Mouse (Mus musculus) mouse trophoblast stem cell (cell line): Measurements from ENCODE around the gene Tspan10.

Experiments
- in situ Hi-C, 2 experiments: fragments of 300-500 bp; cut with MseI, MboI; formaldehyde crosslinking; loops; 2 replicates in 1 of 2; 3 replicates in 1 of 2; pipeline ENCODE4 v1.15.1; 2025

Gene Tspan10

GRCm38 (mm10) chr11:120455413-120455812 lies 13.0 kb downstream of the Tspan10 start:
- in situ Hi-C loops, result no loop called here

GRCm38 (mm10) chr11:120457370-120457769 lies 14.9 kb downstream of the Tspan10 start:
- in situ Hi-C loops, result no loop called here

GRCm38 (mm10) chr11:120457772-120458751 lies 15.6 kb downstream of the Tspan10 start, which contains the start of the genes Oxld1 and Ccdc137:
TSS of gene Oxld1 (minus strand) at chr11:120458068.
TSS of gene Ccdc137 (plus strand) at chr11:120458115.
- in situ Hi-C loops, result no loop called here

GRCm38 (mm10) chr11:120458847-120459597 lies 16.6 kb downstream of the Tspan10 start:
- in situ Hi-C loops, result no loop called here

GRCm38 (mm10) chr11:120463536-120463935 lies 21.1 kb downstream of the Tspan10 start:
- in situ Hi-C loops, result no loop called here

GRCm38 (mm10) chr11:120464365-120464764 lies 21.9 kb downstream of the Tspan10 start:
- in situ Hi-C loops, result no loop called here

- in situ Hi-C loops, result no loop called here
Observed at GRCm38 (mm10) chr11:120465521-120465920, 23.1 kb downstream of the Tspan10 start.

- in situ Hi-C loops, result no loop called here
Observed at GRCm38 (mm10) chr11:120467051-120467735, 24.7 kb downstream of the Tspan10 start, which contains the start of gene Arl16. TSS of gene Arl16 (minus strand) at chr11:120467607.

GRCm38 (mm10) chr11:120467736-120468092 lies 25.3 kb downstream of the Tspan10 start:
- in situ Hi-C loops, result no loop called here

- in situ Hi-C loops, result no loop called here
Observed at GRCm38 (mm10) chr11:120472052-120472451, 29.6 kb downstream of the Tspan10 start.

GRCm38 (mm10) chr11:120483448-120483934 lies 41.0 kb downstream of the Tspan10 start:
- in situ Hi-C loops, result no loop called here

GRCm38 (mm10) chr11:120484265-120484981 lies 42.0 kb downstream of the Tspan10 start, which contains the start of gene Mrpl12:
TSS of gene Mrpl12 (plus strand) at chr11:120484613.
- in situ Hi-C loops, result no loop called here

GRCm38 (mm10) chr11:120485251-120485650 lies 42.8 kb downstream of the Tspan10 start:
- in situ Hi-C loops, result no loop called here

- in situ Hi-C loops, result no loop called here
Observed at GRCm38 (mm10) chr11:120488516-120488915, 46.1 kb downstream of the Tspan10 start.

GRCm38 (mm10) chr11:120489054-120489761 lies 46.8 kb downstream of the Tspan10 start:
- in situ Hi-C loops, result no loop called here

GRCm38 (mm10) chr11:120490291-120491046 lies 48.0 kb downstream of the Tspan10 start:
- in situ Hi-C loops, result no loop called here

GRCm38 (mm10) chr11:120491317-120492023 lies 49.0 kb downstream of the Tspan10 start, which contains the start of gene Slc25a10:
TSS of gene Slc25a10 (plus strand) at chr11:120491840.
- in situ Hi-C loops, result no loop called here

GRCm38 (mm10) chr11:120492024-120492877 lies 49.8 kb downstream of the Tspan10 start:
- in situ Hi-C loops, result no loop called here
